Mouse (Mus musculus) cerebellum, adult 2 months (tissue): ENCODE data around the gene Arl8a.

ENCODE experiments used
- CTCF ChIP-seq: fragments of 200-500 bp; IDR thresholded peaks from 2 replicates; pipeline ENCODE4 v1.5.1; 2011; ENCODE audit warnings: low read depth, mild to moderate bottlenecking, control low read depth, low read length, moderate library complexity, borderline replicate concordance; ENCODE audit not compliant: insufficient read depth
- POLR2A ChIP-seq: fragments of 200-500 bp; IDR thresholded peaks from 2 replicates; pipeline ENCODE4 v1.6.1; 2011; ENCODE audit warnings: low read length, control low read depth, borderline replicate concordance; ENCODE audit not compliant: insufficient read depth

DNA sequence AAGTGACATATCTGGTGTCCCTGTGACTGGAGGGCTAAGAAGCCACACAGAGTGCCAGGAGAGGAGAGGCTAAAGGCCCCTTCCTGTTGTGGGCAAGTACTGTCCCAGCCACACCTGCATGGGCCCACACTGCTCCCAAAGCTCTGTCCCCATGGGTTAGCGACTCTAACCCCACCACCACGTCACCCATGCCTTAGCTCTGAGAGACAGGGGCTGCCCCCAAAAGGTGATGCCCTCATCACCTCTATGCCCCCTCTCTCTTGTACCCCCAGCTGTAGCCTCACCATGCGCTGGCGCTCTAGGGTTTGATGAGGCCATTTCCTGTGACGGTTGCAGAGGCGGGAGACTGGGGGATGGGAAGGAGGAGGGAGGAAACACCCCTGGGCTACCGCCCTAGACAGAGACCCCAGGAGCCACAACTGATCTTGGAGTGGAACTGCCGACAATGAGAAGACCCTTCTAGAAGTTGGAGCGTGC is 13.7 kb upstream of the Arl8a start:
- no peak for TF ChIP-seq CTCF
- TF ChIP-seq POLR2A: no peak
